Mouse (Mus musculus) midbrain, embryonic 10.5 days (tissue): ENCODE measurements at regions not wholly inside any gene's neighbourhood (a gene's known extent, or its start where the extent isn't known, plus 50 kb on each side); places are given as distances from the start of the nearest gene placed in this dataset.

ENCODE experiments used
- DNase-seq: peaks from one replicate; pipeline ENCODE4 v3.0.0-alpha.2; 2017; ENCODE audit warnings: low spot score
- H3K27ac ChIP-seq: fragments of 300-500 bp; sonication (generic); replicated peaks from 2 replicates; pipeline ENCODE4 v1.5.1; 2016; ENCODE audit warnings: mild to moderate bottlenecking
- H3K27me3 ChIP-seq: fragments of 300-500 bp; sonication (generic); 2 replicates; pipeline ENCODE4 v1.6.1; 2016; ENCODE audit warnings: low read depth, mild to moderate bottlenecking; ENCODE audit not compliant: poor library complexity, severe bottlenecking
- H3K36me3 ChIP-seq: fragments of 300-500 bp; sonication (generic); 2 replicates; pipeline ENCODE4 v1.6.1; 2016; ENCODE audit warnings: mild to moderate bottlenecking, moderate library complexity
- H3K4me1 ChIP-seq: fragments of 300-500 bp; sonication (generic); 2 replicates; pipeline ENCODE4 v1.6.1; 2016
- H3K4me3 ChIP-seq: fragments of 300-500 bp; sonication (generic); 2 replicates; pipeline ENCODE4 v1.5.1; 2016; ENCODE audit warnings: mild to moderate bottlenecking, moderate library complexity
- H3K9me3 ChIP-seq: fragments of 300-500 bp; sonication (generic); replicated peaks from 2 replicates; pipeline ENCODE4 v1.6.1; 2016; ENCODE audit warnings: mild to moderate bottlenecking
- WGBS: fragments of 180-500 bp; shearing (Covaris S2); methylation state at CpG from one replicate; pipeline ENCODE4 v1.1.7; 2016; 5-methylcytosine and 5-hydroxymethylcytosine counted together

- Histone ChIP-seq H3K4me1 (no peaks in the 10 kb centered on the region), H3K4me3 (no peak overlapping the region), H3K9me3 (no peaks in the 10 kb centered on the region), H3K27ac (no peak overlapping the region), H3K27me3 (peaks cover 100% of the 10 kb centered on the region), H3K36me3 (no peaks in the 10 kb centered on the region)
- 83% methylated on average over 2 of the region's 2 CpGs for WGBS
- DNase-seq = no peak
Observed at GRCm38 (mm10) chrX:140164859-140165258, 102.2 kb downstream of the Pih1h3b start.

GRCm38 (mm10) chrX:140165966-140166365, 103.3 kb downstream of the Pih1h3b start:
- H3K36me3 ChIP-seq = no peaks in the 10 kb centered on the region
- H3K4me1 ChIP-seq = no peaks in the 10 kb centered on the region
- no peak overlapping the region for H3K27ac ChIP-seq
- H3K27me3 ChIP-seq = peaks cover 100% of the 10 kb centered on the region
- H3K9me3 ChIP-seq = no peaks in the 10 kb centered on the region
- WGBS = 81% methylated on average over 3 of the region's 3 CpGs
- DNase-seq = no peak
- H3K4me3 ChIP-seq = no peak overlapping the region

GRCm38 (mm10) chrX:140179850-140180249, 117.2 kb downstream of the Pih1h3b start:
- no peak overlapping the region for H3K4me3 ChIP-seq
- 87% methylated on average over 4 of the region's 4 CpGs for WGBS
- 0 out of 2 replicates have a peak, but pooled peaks cover 5% of the 10 kb centered on the region for H3K4me1 ChIP-seq
- H3K27ac ChIP-seq = no peak overlapping the region
- no peaks in the 10 kb centered on the region for H3K36me3 ChIP-seq
- no peak for DNase-seq
- peaks cover 89% of the 10 kb centered on the region for H3K27me3 ChIP-seq
- H3K9me3 ChIP-seq = no peaks in the 10 kb centered on the region

- Histone ChIP-seq H3K27ac (no peak overlapping the region), H3K4me3 (no peak overlapping the region), H3K27me3 (peaks cover 87% of the 10 kb centered on the region), H3K9me3 (no peaks in the 10 kb centered on the region), H3K4me1 (no peaks in the 10 kb centered on the region), H3K36me3 (no peaks in the 10 kb centered on the region)
- 93% methylated on average over 3 of the region's 3 CpGs for WGBS
- no peak for DNase-seq
Observed at GRCm38 (mm10) chrX:140183003-140183402, 120.3 kb downstream of the Pih1h3b start.

GRCm38 (mm10) chrX:140203676-140204075, 138.4 kb upstream of the Frmpd3 start:
- 83% methylated on average over 3 of the region's 3 CpGs for WGBS
- Histone ChIP-seq H3K4me3 (no peak overlapping the region), H3K9me3 (no peaks in the 10 kb centered on the region), H3K4me1 (no peaks in the 10 kb centered on the region), H3K27me3 (peaks cover 98% of the 10 kb centered on the region), H3K27ac (no peak overlapping the region), H3K36me3 (no peaks in the 10 kb centered on the region)
- DNase-seq = no peak

GRCm38 (mm10) chrX:140208791-140209190, 133.3 kb upstream of the Frmpd3 start:
- WGBS = 54% methylated on average over 3 of the region's 3 CpGs
- no peak for DNase-seq
- no peaks in the 10 kb centered on the region for H3K36me3 ChIP-seq
- peaks cover 98% of the 10 kb centered on the region for H3K27me3 ChIP-seq
- H3K4me1 ChIP-seq = no peaks in the 10 kb centered on the region
- H3K27ac ChIP-seq = no peak overlapping the region
- no peaks in the 10 kb centered on the region for H3K9me3 ChIP-seq
- H3K4me3 ChIP-seq = no peak overlapping the region

- Histone ChIP-seq H3K9me3 (no peaks in the 10 kb centered on the region), H3K4me3 (no peak overlapping the region), H3K27me3 (peaks cover 98% of the 10 kb centered on the region), H3K36me3 (no peaks in the 10 kb centered on the region), H3K4me1 (no peaks in the 10 kb centered on the region), H3K27ac (no peak overlapping the region)
- WGBS = 65% methylated on average over 3 of the region's 3 CpGs
- no peak for DNase-seq
Observed at GRCm38 (mm10) chrX:140212644-140213361, 129.3 kb upstream of the Frmpd3 start.

- 62% methylated on average over 4 of the region's 4 CpGs for WGBS
- H3K27me3 ChIP-seq = peaks cover 98% of the 10 kb centered on the region
- no peak overlapping the region for H3K4me3 ChIP-seq
- H3K4me1 ChIP-seq = no peaks in the 10 kb centered on the region
- no peak for DNase-seq
- H3K36me3 ChIP-seq = no peaks in the 10 kb centered on the region
- no peak overlapping the region for H3K27ac ChIP-seq
- no peaks in the 10 kb centered on the region for H3K9me3 ChIP-seq
Observed at GRCm38 (mm10) chrX:140214198-140214849, 127.7 kb upstream of the Frmpd3 start.

GRCm38 (mm10) chrX:140255790-140256189, 86.3 kb upstream of the Frmpd3 start:
- Histone ChIP-seq H3K36me3 (no peaks in the 10 kb centered on the region), H3K27me3 (peaks cover 76% of the 10 kb centered on the region), H3K27ac (no peak overlapping the region), H3K9me3 (no peaks in the 10 kb centered on the region), H3K4me3 (no peak overlapping the region), H3K4me1 (no peaks in the 10 kb centered on the region)
- no peak for DNase-seq
- 87% methylated on average over 4 of the region's 4 CpGs for WGBS

- DNase-seq = no peak
- H3K4me1 ChIP-seq = no peaks in the 10 kb centered on the region
- no peak overlapping the region for H3K27ac ChIP-seq
- H3K4me3 ChIP-seq = no peak overlapping the region
- H3K36me3 ChIP-seq = no peaks in the 10 kb centered on the region
- WGBS = 49% methylated on average over 5 of the region's 5 CpGs
- no peaks in the 10 kb centered on the region for H3K9me3 ChIP-seq
- peaks cover 94% of the 10 kb centered on the region for H3K27me3 ChIP-seq
Observed at GRCm38 (mm10) chrX:140269742-140270457, 72.2 kb upstream of the Frmpd3 start.

- no peaks in the 10 kb centered on the region for H3K36me3 ChIP-seq
- H3K27me3 ChIP-seq = peaks cover 100% of the 10 kb centered on the region
- peak overlapping the region; percentile 67 for H3K4me3 ChIP-seq
- H3K9me3 ChIP-seq = 0 out of 2 replicates have a peak, but pooled peaks cover 3% of the 10 kb centered on the region
- 22% methylated on average over 54 of the region's 54 CpGs for WGBS
- DNase-seq = no peak
- H3K27ac ChIP-seq = peak overlapping the region; percentile 77
- H3K4me1 ChIP-seq = peaks cover 17% of the 10 kb centered on the region
Observed at GRCm38 (mm10) chrX:140277327-140277947, 64.6 kb upstream of the Frmpd3 start.

- Histone ChIP-seq H3K9me3 (0 out of 2 replicates have a peak, but pooled peaks cover 3% of the 10 kb centered on the region), H3K4me1 (peaks cover 17% of the 10 kb centered on the region), H3K27me3 (peaks cover 100% of the 10 kb centered on the region), H3K36me3 (no peaks in the 10 kb centered on the region), H3K27ac (peak overlapping the region; percentile 77), H3K4me3 (peak overlapping the region; percentile 67)
- DNase-seq = peak; percentile 41
- WGBS = 14% methylated on average over 56 of the region's 69 CpGs
Observed at GRCm38 (mm10) chrX:140277978-140278729, 63.9 kb upstream of the Frmpd3 start.
